Mouse (Mus musculus): ENCODE measurements around the gene Otx2.

DNA sequence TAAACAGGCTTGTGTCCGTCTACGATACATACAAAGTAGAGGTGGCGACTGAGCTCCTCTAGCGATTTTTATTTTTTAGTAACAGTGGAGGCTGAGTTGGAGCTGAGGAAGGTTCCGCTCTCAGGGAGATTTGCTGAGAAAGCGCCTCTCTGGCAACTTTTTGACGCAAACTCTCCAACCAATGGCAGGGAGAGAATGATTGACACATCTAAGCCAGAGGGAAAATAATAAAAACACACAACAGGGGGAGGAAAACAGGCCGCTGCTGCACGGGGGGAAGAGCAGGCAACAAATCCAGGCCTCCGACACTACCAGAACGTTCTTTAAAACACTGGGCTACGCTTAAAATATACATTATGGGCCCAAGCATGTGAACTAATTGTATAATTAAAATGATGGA is 6.2 kb downstream of the Otx2 start:
- TF ChIP-seq CTCF (IDR thresholded peaks at IDR 0.05; ENCODE audit: low read depth, low read length) (no peak), POLR2A (IDR thresholded peaks at IDR 0.05; ENCODE audit: extremely low read depth, insufficient read depth, low read length) (no peak)

Measured in liver, adult 2 months (tissue).